Mouse (Mus musculus) heart, postnatal 0 days (tissue): ENCODE measurements at regions not wholly inside any gene's neighbourhood (a gene's known extent, or its start where the extent isn't known, plus 50 kb on each side); places are given as distances from the start of the nearest gene placed in this dataset.

Experiments used
- ATAC-seq: fragments of 200-750 bp; cut with Nextera tagmentation; 2 replicates; pipeline ENCODE4 v1.8.0; 2017; ENCODE audit warnings: low read depth, moderate number of reproducible peaks, moderate library complexity; ENCODE audit not compliant: insufficient read depth
- DNase-seq: peaks from one replicate; pipeline ENCODE4 v3.0.0-alpha.2; 2016; ENCODE audit warnings: low spot score
- H3K27ac ChIP-seq: fragments of 300-500 bp; sonication (generic); 2 replicates; pipeline ENCODE4 v1.5.1; 2014; ENCODE audit warnings: low read depth, mild to moderate bottlenecking
- H3K27me3 ChIP-seq: fragments of 300-500 bp; sonication (generic); 2 replicates; pipeline ENCODE4 v1.6.1; 2014; ENCODE audit warnings: low read length, mixed read lengths; ENCODE audit not compliant: control insufficient read depth, insufficient read depth
- H3K36me3 ChIP-seq: fragments of 300-500 bp; sonication (generic); replicated peaks from 2 replicates; pipeline ENCODE4 v1.6.1; 2014; ENCODE audit warnings: low read length, mixed read lengths; ENCODE audit not compliant: control insufficient read depth, insufficient read depth
- H3K4me1 ChIP-seq: fragments of 300-500 bp; sonication (generic); 2 replicates; pipeline ENCODE4 v1.6.1; 2014; ENCODE audit warnings: antibody characterized with exemption; ENCODE audit not compliant: control insufficient read depth, insufficient read depth
- H3K4me2 ChIP-seq: fragments of 300-500 bp; sonication (generic); 2 replicates; pipeline ENCODE4 v1.6.1; 2014; ENCODE audit warnings: low read depth, mild to moderate bottlenecking, low read length, moderate library complexity
- H3K4me3 ChIP-seq: fragments of 300-500 bp; sonication (generic); 2 replicates; pipeline ENCODE4 v1.5.1; 2014; ENCODE audit warnings: low read depth, low read length
- H3K9ac ChIP-seq: fragments of 300-500 bp; sonication (generic); replicated peaks from 2 replicates; pipeline ENCODE4 v1.6.1; 2014; ENCODE audit warnings: low read depth, low read length, mixed read lengths
- H3K9me3 ChIP-seq: fragments of 300-500 bp; sonication (generic); replicated peaks from 2 replicates; pipeline ENCODE4 v1.6.1; 2016; ENCODE audit warnings: low read length; ENCODE audit not compliant: control insufficient read depth
- CTCF ChIP-seq: IDR thresholded peaks from 2 replicates; pipeline ENCODE4 v1.5.1; 2016; ENCODE audit warnings: antibody characterized with exemption, control low read depth, low read depth
- EP300 ChIP-seq: IDR thresholded peaks from 2 replicates; pipeline ENCODE4 v1.6.1; 2016; ENCODE audit warnings: antibody characterized with exemption, low read depth
- WGBS: fragments of 180-500 bp; shearing (Covaris S2); extraction: QIAGEN DNeasy Blood & Tissue Kit; methylation state at CpG from one replicate; pipeline ENCODE4 v1.1.7; 2014; 5-methylcytosine and 5-hydroxymethylcytosine counted together

GRCm38 (mm10) chr16:85964352-85965210 is 63.0 kb upstream of the Adamts5 start:
- Histone ChIP-seq H3K9ac (no peak overlapping the region), H3K4me2 (no peak overlapping the region), H3K4me1 (peaks cover 3% of the 10 kb centered on the region; the same call in 1 of the 2 replicates), H3K27ac (peak overlapping the region; percentile 31), H3K9me3 (no peaks in the 10 kb centered on the region), H3K36me3 (no peaks in the 10 kb centered on the region), H3K27me3 (no peaks in the 10 kb centered on the region), H3K4me3 (no peak overlapping the region)
- TF ChIP-seq CTCF (no peak), EP300 (no peak)
- ATAC-seq (peak; percentile 11; the same call in 1 of the 2 replicates), DNase-seq (peak; percentile 16)
- WGBS, result 45% methylated on average over 2 of the region's 2 CpGs

- H3K36me3 ChIP-seq, result no peaks in the 10 kb centered on the region
- no peak overlapping the region for H3K27ac ChIP-seq
- no peaks in the 10 kb centered on the region for H3K27me3 ChIP-seq
- H3K9ac ChIP-seq, result no peak overlapping the region
- WGBS, result 75% methylated on average over 4 of the region's 4 CpGs
- TF ChIP-seq CTCF, result no peak
- TF ChIP-seq EP300, result no peak
- no peak overlapping the region for H3K4me3 ChIP-seq
- H3K4me1 ChIP-seq, result no peaks in the 10 kb centered on the region
- DNase-seq (no peak), ATAC-seq (no peak)
- no peak overlapping the region for H3K4me2 ChIP-seq
- H3K9me3 ChIP-seq, result no peaks in the 10 kb centered on the region
Measured at GRCm38 (mm10) chr16:85956006-85956562, 54.5 kb upstream of the Adamts5 start.

GRCm38 (mm10) chr16:85951628-85952027 is 50.0 kb upstream of the Adamts5 start:
- no peaks in the 10 kb centered on the region for H3K36me3 ChIP-seq
- H3K4me2 ChIP-seq, result no peak overlapping the region
- H3K9me3 ChIP-seq, result no peaks in the 10 kb centered on the region
- WGBS, result 83% methylated on average over 4 of the region's 4 CpGs
- no peaks in the 10 kb centered on the region for H3K4me1 ChIP-seq
- ATAC-seq (no peak), DNase-seq (no peak)
- H3K9ac ChIP-seq, result no peak overlapping the region
- no peaks in the 10 kb centered on the region for H3K27me3 ChIP-seq
- H3K4me3 ChIP-seq, result no peak overlapping the region
- no peak overlapping the region for H3K27ac ChIP-seq
- TF ChIP-seq EP300 (no peak), CTCF (no peak)
